Mouse (Mus musculus) gastrocnemius, postnatal 25 days (tissue): ENCODE results near the gene Vamp4. TPM values are rescaled to one million over a fixed set of nuclear protein-coding genes. Genes with fewer than 3 reads are reported as not detected.

Experiments used
- DNase-seq: peaks from one replicate; pipeline ENCODE4 v3.0.0; 2022
- total RNA-seq, 2 experiments: library from RNA; stranded (reverse); gene quantifications; 1 replicate in 1 of 2; 2 replicates in 1 of 2; pipeline ENCODE4 v1.2.3; 2021

Gene Vamp4
- total RNA-seq, 2 experiments from 2014 or later, result 15.7 to 16.9 TPM

GRCm38 (mm10) chr1:162648416-162648815 is 78.1 kb downstream of the Vamp4 start:
- no peak for DNase-seq

Other genes starting within 250 kb of the Vamp4 start
- gene Dnm3, start 92.5 kb upstream of the Vamp4 start, total RNA-seq, result 1 to 10 TPM; 4.7 to 7.6 TPM
- 1 to 10 TPM; 5.5 to 6.5 TPM for gene Mettl13, start 22.0 kb upstream of the Vamp4 start, total RNA-seq
- 10 to 100 TPM in 1 of 2 experiments, 1 to 10 TPM in 1; 9.1 to 20.5 TPM for gene Myoc, start 68.6 kb downstream of the Vamp4 start, total RNA-seq
- not detected for gene Myocos, start 87.7 kb downstream of the Vamp4 start, total RNA-seq
- 10 to 100 TPM; 48.9 to 52.8 TPM for gene Prrc2c, start 170.0 kb downstream of the Vamp4 start, total RNA-seq
- under 1 TPM in 1 of 2 experiments, not detected in 1; 0.29 TPM for gene Fmo4, start 243.5 kb downstream of the Vamp4 start, total RNA-seq